Mouse (Mus musculus): Measurements from ENCODE around the gene Runx3.

DNA sequence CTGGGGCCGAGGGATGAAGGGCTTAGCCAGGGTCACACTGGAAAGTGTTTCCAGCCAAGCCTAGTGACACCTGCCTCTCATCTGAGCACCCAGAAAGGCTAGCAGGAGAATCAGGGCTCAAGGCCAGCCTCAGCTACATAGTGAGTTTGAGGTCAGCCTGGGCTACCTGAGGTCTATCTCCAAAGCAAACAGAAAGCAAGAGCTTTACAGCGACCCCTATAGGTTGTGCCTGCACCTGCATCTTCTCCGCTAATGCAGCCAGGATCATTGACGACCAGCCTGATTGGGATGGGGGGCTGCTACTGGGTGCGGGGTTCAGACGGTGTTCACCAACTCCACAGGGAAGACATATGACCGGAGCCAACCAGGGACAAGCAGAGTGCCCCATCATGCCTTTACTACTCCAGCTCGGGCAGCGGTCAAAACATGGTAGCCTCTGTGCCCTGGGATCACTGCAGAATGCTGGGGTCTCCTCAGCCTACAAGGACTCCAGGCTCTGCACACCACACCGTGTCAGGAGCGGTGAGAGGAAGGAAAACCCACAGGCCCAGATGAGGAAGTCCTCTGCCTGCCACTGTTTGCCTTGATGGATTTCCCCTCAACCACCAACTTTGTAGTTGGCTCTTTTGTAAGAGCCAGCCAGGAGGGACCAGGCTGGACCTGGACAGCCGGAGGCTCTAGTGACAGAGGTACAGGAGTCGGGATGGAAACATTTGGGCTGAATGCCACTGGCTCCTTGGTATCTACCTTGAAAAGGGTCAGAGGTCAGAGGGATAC, 35.2 kb upstream of the Runx3 start:
- TF ChIP-seq POLR2A (IDR thresholded peaks at IDR 0.05; ENCODE audit: borderline replicate concordance, control insufficient read depth, low read depth, low read length) (no peak), CTCF (IDR thresholded peaks at IDR 0.05; ENCODE audit: control insufficient read depth, insufficient read depth, low read length) (peak; percentile 38; the same call in 1 of the 2 replicates)
